Mouse (Mus musculus): ENCODE measurements around the gene Vmn2r1.

Vmn2r1 gene

GRCm38 (mm10) chr3:64081247-64081646 lies at the start of gene Vmn2r1:
Gene Vmn2r1, plus strand, starts transcription at chr3:64081547.
- DNase-seq (ENCODE audit: low spot score in 2 of 2), result no peak

GRCm38 (mm10) chr3:64038136-64038841 lies 43.1 kb upstream of the Vmn2r1 start:
- DNase-seq (ENCODE audit: low spot score in 2 of 2), result no peak

- peak; percentile 85 to 88 for DNase-seq (ENCODE audit: low spot score in 2 of 2)
Measured at GRCm38 (mm10) chr3:64039818-64040784, 41.2 kb upstream of the Vmn2r1 start.

GRCm38 (mm10) chr3:64112707-64113106 lies 31.4 kb downstream of the Vmn2r1 start:
- DNase-seq (ENCODE audit: low spot score in 2 of 2), result no peak

GRCm38 (mm10) chr3:64113352-64114046 lies 32.2 kb downstream of the Vmn2r1 start:
- DNase-seq (ENCODE audit: low spot score in 2 of 2), result no peak

GRCm38 (mm10) chr3:64141878-64142508 lies 60.6 kb downstream of the Vmn2r1 start, which contains the start of gene Vmn2r2:
Gene Vmn2r2, minus strand, starts transcription at chr3:64141928.
- DNase-seq (ENCODE audit: low spot score in 2 of 2), result no peak
